8 mouse cellular contexts compared by ENCODE assay signal in genomic region chr13:21440503-21441206, GRCm38 (mm10). TPM values are rescaled to one million over a fixed set of nuclear protein-coding genes. Genes with fewer than 3 reads are reported as not detected.
DNase-seq lines count a peak whose midpoint lies in the region; ATAC-seq and TF ChIP-seq lines count a peak whose summit lies in the region.

Gene Pgbd1 (minus strand): TSS chr13:21441058.

- H3K36me3 ChIP-seq in limb, embryonic 13.5 days = peaks cover 26% of the 10 kb centered on the region
- peaks cover 30% of the 10 kb centered on the region for H3K36me3 ChIP-seq in midbrain, embryonic 14.5 days (ENCODE audit: control insufficient read depth, insufficient read depth, low read length)

- peak within 1 kb of the TSS; percentile 84 for H3K4me2 ChIP-seq in limb, embryonic 13.5 days (replicated peaks)
- peak within 1 kb of the TSS; percentile 71 for H3K4me2 ChIP-seq in midbrain, embryonic 14.5 days (ENCODE audit: low read length)

- 1% methylated on average over 32 of the region's 32 CpGs for WGBS in limb, embryonic 13.5 days
- under 1% methylated on average over 32 of the region's 32 CpGs for WGBS in midbrain, embryonic 14.5 days

- H3K9ac ChIP-seq in limb, embryonic 13.5 days = peak within 1 kb of the TSS; percentile 82
- peak within 1 kb of the TSS; percentile 69 for H3K9ac ChIP-seq in midbrain, embryonic 14.5 days (replicated peaks; ENCODE audit: low read length)

- peak; percentile 32; the same call in 1 of the 2 replicates for TF ChIP-seq POLR2A in brain, embryonic 14.5 days (IDR thresholded peaks at IDR 0.05; ENCODE audit: borderline replicate concordance, extremely low read depth, insufficient read depth, insufficient read length, poor library complexity, severe bottlenecking)
- TF ChIP-seq POLR2A in embryonic fibroblast, embryonic 13.5 days (IDR thresholded peaks at IDR 0.05; ENCODE audit: low read depth, low read length) = peak; percentile 33; the same call in 1 of the 2 replicates

- H3K27me3 ChIP-seq in limb, embryonic 13.5 days = no peaks in the 10 kb centered on the region
- H3K27me3 ChIP-seq in midbrain, embryonic 14.5 days (ENCODE audit: control insufficient read depth, insufficient read depth, low read length) = no peaks in the 10 kb centered on the region

- DNase-seq in B cell, adult 2 months = peak; percentile 29 to 39
- peak; percentile 96 for DNase-seq in brain, embryonic 14.5 days (ENCODE audit: low read depth)
- peak; percentile 26 to 48 for DNase-seq in heart, adult 9 months (ENCODE audit: low spot score in 2 of 2)
- DNase-seq in kidney, adult 8-10 months = peak; percentile 57 to 66
- peak; percentile 90 for DNase-seq in midbrain, embryonic 14.5 days
- DNase-seq in spleen, adult 18-20 months = peak; percentile 20 to 46

- H3K4me3 ChIP-seq in embryonic fibroblast, embryonic 13.5 days (ENCODE audit: insufficient read depth, low read length) = peak within 1 kb of the TSS; percentile 48
- peak within 1 kb of the TSS; percentile 51 for H3K4me3 ChIP-seq in limb, embryonic 13.5 days
- peak within 1 kb of the TSS; percentile 45 for H3K4me3 ChIP-seq in midbrain, embryonic 14.5 days (replicated peaks; ENCODE audit: low read depth, low read length)

- H3K9me3 ChIP-seq in limb, embryonic 13.5 days = no peaks in the 10 kb centered on the region
- H3K9me3 ChIP-seq in midbrain, embryonic 14.5 days (ENCODE audit: control insufficient read depth, low read length) = no peaks in the 10 kb centered on the region

- H3K27ac ChIP-seq in embryonic fibroblast, embryonic 13.5 days (ENCODE audit: insufficient read depth, low read length) = no peak within 1 kb of the TSS
- peak within 1 kb of the TSS; percentile 63 for H3K27ac ChIP-seq in limb, embryonic 13.5 days
- H3K27ac ChIP-seq in midbrain, embryonic 14.5 days (replicated peaks; ENCODE audit: low read depth, low read length) = peak within 1 kb of the TSS; percentile 73

- peak; percentile 89 for ATAC-seq in limb, embryonic 13.5 days (ENCODE audit: low FRiP score, low read depth)
- peak; percentile 93 for ATAC-seq in midbrain, embryonic 14.5 days (ENCODE audit: low FRiP score, low TSS enrichment)

- H3K4me1 ChIP-seq in embryonic fibroblast, embryonic 13.5 days (ENCODE audit: control insufficient read depth, insufficient read depth, low read length) = no peaks in the 10 kb centered on the region
- H3K4me1 ChIP-seq in limb, embryonic 13.5 days = peaks cover 5% of the 10 kb centered on the region
- peaks cover 4% of the 10 kb centered on the region; the same call in 1 of the 2 replicates for H3K4me1 ChIP-seq in midbrain, embryonic 14.5 days (ENCODE audit: control insufficient read depth, insufficient read depth, low read length)

- TF ChIP-seq CTCF in brain, embryonic 14.5 days (IDR thresholded peaks at IDR 0.05; ENCODE audit: borderline replicate concordance, extremely low read depth, insufficient read depth, insufficient read length) = peak; percentile 31; the same call in 1 of the 2 replicates
- peak; percentile 25; the same call in 1 of the 2 replicates for TF ChIP-seq CTCF in embryonic fibroblast, embryonic 13.5 days (IDR thresholded peaks at IDR 0.05; ENCODE audit: borderline replicate concordance, insufficient read depth, low read length)

RNA-seq across cellular contexts. Expression of gene Pgbd1, which starts in this region (rescaled TPM):
- polyA plus RNA-seq in brain, embryonic 14.5 days (2012; rRNA removed) = 4.1 and 4.9 TPM in 2 replicates
- 0.77 and 0.92 TPM in 2 replicates for polyA plus RNA-seq in embryonic fibroblast, embryonic 13.5 days (2011; ENCODE audit: insufficient read length, low read depth, missing spikeins)
- 3.5 and 3.7 TPM in 2 replicates for polyA plus RNA-seq in limb, embryonic 13.5 days (2015; fragmentation: Nextera tagmentation; extraction: Ambion mirVana)
- 3.9 and 5.2 TPM in 2 replicates for polyA plus RNA-seq in midbrain, embryonic 14.5 days (2014; fragmentation: Nextera tagmentation; extraction: Ambion mirVana)

Comparison
In these comparisons a context has a peak if more than half of its experiments do, and no peak if none do; other contexts are left out.
1. DNase-seq: peak in every context shown above with its lines; median percentile 96 in brain, embryonic 14.5 days; 90 in midbrain, embryonic 14.5 days; 62 in kidney, adult 8-10 months; 37 in heart, adult 9 months; 34 in B cell, adult 2 months; 33 in spleen, adult 18-20 months.